Mouse (Mus musculus): ENCODE measurements around the gene Dnaaf3.
"Not testable (repeated sequence)": the region's sequence is repeated elsewhere in the genome, so short reads cannot be mapped to it uniquely, and the experiment has no call there.

Gene Dnaaf3

DNA sequence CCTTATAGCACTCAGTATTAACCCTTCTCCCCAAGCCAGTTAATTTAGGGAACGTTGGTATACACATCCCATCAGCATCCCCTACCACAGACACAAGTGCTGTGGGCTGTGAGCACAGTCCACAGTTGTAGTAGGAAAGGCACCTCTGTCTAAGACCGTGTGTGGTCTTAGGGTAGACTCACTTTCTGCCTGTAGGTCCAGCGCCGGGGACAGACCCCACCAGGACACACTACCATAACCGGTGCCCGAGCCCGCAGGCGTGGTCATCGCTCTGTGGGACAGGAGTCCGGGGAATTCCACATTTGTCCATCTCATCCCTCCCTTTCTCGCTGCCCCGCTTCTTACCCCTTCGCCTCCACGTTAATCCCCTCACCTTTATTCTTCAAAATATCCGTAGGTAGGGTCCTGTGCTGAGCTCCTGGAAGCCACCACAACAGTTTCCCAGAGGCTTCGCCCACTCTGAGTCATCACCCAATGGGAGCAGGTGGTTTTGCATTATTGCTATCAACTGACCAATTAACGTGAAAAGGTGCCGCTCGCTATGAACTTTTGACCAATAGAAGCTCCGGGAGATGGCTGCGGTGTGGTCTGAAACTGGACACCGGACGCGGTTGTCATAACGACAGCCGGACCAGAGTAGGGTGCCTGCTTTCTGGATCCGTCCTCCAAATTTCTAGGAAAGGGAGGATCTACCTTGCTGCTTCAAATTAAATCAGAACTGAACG is at the start of gene Dnaaf3:
Dnaaf3 (minus strand) TSS at position 449 of the 725 bp plus-strand sequence.
- in situ Hi-C loops (cut with MboI; ENCODE audit: low sequenced_read_pairs), result no loop called here

DNA sequence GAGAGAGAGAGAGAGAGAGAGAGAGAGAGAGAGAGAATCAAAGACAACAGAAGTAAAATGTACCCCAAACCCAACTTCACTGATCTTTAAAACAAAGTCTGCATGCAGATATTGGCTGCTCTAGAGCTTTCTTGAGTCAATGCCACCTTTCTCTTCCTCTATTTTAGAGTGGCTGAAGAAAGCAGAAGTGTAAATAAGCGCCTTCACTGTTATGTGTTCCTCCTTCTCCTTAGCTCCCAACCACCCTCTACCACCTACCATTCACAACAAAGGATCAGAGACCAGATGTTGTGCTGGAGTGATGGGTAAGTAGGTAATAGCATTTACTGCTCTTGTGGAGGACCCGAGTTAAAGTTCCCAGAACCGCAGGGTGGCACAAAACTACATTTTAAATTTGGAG is 49.2 kb upstream of the Dnaaf3 start:
- in situ Hi-C loops (cut with MboI; ENCODE audit: low sequenced_read_pairs), result not testable (repeated sequence)

DNA sequence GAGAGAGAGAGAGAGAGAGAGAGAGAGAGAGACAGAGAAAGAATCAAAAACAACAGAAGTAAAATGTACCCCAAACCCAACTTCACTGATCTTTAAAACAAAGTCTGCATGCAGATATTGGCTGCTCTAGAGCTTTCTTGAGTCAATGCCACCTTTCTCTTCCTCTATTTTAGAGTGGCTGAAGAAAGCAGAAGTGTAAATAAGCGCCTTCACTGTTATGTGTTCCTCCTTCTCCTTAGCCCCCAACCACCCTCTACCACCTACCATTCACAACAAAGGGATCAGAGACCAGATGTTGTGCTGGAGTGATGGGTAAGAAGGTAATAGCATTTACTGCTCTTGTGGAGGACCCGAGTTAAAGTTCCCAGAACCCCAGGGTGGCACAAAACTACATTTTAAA is 40.1 kb upstream of the Dnaaf3 start:
- in situ Hi-C loops (cut with MboI; ENCODE audit: low sequenced_read_pairs), result not testable (repeated sequence)

DNA sequence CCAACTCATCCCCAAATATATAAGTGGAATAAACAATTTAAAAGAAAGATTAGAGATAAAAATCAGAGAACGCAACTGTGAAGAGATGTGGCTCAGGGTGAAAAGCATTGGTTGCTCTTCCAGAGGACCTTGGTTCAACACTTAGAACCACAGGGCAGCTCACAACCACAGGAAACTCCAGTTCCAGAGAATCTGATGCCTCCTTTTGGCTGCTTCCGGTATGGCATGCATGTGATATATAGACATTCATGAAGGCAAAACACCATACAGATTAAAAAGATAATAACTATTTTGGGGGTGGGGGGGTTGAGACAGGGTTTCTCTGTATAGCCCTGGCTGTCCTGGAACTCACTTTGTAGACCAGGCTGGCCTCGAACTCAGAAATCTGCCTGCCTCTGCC is 30.4 kb upstream of the Dnaaf3 start:
- in situ Hi-C loops (cut with MboI; ENCODE audit: low sequenced_read_pairs), result no loop called here

DNA sequence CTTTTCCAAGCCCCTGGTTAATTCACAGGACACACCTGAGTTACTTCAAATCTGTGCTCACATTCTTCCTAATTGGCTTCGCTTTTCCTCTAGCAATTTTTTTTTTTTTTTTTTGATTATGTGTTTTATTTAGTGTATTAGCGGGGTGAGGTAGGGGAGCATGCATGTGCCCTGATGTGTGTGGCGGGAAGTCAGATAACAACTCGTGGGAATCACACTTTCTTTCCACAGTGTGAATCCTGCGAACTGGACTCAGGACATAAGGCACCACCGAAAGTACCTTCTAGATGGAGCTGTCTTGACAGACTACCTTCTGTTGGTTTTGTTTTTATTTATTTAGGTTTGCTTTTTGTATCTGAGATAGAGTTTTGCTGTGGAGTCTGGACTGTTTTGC is 24.9 kb upstream of the Dnaaf3 start:
- in situ Hi-C loops (cut with MboI; ENCODE audit: low sequenced_read_pairs), result no loop called here

DNA sequence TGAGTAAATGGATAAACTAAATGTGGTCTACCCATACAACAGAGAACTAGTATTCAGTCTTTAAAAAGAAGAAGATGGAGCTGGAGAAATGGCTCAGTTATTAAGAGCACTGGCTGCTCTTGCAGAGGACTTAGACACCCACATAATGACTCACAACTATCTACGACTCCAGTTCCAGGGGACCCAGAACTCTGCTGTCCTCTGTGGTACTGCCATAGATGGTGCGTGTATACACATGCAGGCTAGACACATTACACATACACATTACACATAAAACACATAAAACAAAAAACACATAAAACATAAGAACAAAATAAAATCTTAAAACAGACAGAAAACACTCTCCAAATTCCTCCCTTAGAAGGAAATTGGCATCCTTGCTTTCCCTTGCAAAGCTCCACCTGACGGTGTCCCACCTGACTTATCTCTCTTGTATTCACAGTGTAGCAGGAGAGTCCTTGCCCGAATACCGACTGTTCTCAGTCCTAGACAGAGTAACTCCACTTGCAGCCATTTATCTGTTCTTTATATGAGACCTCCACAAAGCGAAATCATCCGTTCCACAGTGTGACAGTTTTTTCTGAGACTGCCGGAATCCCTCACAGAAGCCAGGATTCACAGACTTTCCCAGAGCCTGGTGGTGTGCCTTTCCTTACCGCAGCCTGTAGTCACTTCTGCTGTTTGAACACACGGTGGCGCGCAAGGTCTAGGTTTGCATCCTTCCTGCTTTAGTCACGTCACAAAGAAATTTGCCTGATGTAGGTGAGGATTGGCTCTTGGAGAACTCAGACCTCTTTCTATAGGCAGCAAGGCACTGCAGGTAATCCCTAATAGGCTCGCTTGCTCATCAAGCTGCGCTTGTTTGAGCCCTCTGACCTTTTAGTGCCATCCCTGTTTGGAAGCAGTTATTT is 24.3 kb upstream of the Dnaaf3 start:
- in situ Hi-C loops (cut with MboI; ENCODE audit: low sequenced_read_pairs), result no loop called here

DNA sequence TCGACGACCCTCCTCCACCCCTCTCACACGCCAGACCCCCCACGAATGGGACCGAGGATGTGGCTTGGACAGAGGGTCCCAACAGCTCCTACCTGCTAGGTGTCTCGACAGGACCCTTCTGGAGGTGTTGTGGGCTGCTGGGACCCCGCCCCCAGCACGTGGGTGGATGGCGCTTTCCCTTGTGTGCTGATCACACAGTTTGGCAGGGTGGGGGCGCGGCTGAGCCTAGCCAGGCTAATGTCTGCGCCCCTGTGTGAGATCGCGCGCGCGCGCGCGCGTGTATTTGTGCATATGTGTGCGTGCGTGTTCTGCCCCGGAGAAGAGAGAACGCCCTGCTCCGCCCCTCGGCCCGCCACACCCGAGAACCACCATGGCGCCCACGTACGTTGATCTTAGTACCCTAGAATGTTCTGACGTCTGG is 15.0 kb upstream of the Dnaaf3 start, which contains the start of gene Syt5:
Syt5 (minus strand) TSS at position 321 of the 421 bp plus-strand sequence.
- in situ Hi-C loops (cut with MboI; ENCODE audit: low sequenced_read_pairs), result no loop called here

DNA sequence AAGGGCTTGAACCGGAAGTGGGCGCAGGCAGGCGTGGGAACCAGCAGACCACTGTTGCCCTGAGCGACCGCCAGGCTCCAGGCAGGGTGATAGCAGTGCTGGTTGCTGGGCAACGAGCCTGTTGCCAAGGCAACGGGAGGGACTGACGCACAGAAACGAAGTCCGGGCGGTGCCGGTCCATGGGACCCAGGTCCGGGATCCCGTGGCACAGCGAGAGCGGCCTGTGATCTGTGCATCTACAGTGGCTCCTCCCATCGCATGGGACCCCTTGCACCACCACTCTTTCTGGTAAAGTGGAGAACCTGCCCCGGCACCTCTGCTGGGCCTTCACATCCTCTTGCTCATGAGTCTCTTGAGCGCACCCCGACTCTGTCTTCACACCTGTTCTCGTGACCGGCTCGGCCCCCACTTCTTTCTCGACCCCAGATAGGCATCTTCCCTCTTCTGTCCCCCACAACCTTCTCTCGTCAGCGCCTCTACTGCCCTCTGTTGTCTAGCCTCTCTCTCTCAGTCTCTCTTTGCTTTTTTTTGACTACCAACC is 14.4 kb upstream of the Dnaaf3 start:
- in situ Hi-C loops (cut with MboI; ENCODE audit: low sequenced_read_pairs), result no loop called here

DNA sequence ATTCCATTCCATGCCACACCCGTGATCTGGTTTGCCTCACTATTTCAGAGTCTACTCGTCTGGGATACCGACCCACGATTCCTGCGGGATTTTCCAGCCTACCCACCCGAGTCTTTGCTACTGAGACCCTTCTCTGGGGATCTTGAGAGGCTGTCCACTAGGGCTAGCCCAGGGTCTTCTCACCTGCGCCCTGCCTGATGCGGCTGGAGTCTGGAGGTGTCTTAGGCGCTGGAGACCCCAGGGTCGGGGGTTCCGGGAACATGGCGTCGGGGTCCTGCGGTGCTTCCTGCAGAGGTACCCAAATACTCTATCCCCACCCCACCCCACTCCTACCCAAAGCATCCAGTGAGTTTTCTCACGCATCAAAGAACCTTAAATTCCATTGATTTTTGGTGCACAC is 13.8 kb upstream of the Dnaaf3 start:
- in situ Hi-C loops (cut with MboI; ENCODE audit: low sequenced_read_pairs), result no loop called here

DNA sequence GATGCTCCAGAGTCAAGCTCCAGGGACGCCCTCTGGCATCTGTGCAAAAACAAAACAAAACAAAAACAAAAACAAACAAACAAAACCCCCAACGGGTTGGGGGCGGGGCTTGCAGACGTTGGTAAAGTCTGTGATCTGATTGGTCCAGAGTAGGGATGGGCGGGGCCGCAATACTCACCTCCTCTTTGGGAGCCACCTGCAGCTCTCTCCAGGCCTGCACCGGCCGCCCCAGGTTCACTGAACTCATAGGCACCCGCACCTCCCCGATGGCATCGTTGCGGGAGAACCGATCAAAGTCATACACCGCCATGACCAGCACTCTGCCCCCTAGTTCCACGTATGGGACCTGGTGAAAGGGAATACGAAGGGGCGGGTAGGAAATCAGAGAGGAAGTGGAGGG is 9.8 kb upstream of the Dnaaf3 start:
- in situ Hi-C loops (cut with MboI; ENCODE audit: low sequenced_read_pairs), result no loop called here

DNA sequence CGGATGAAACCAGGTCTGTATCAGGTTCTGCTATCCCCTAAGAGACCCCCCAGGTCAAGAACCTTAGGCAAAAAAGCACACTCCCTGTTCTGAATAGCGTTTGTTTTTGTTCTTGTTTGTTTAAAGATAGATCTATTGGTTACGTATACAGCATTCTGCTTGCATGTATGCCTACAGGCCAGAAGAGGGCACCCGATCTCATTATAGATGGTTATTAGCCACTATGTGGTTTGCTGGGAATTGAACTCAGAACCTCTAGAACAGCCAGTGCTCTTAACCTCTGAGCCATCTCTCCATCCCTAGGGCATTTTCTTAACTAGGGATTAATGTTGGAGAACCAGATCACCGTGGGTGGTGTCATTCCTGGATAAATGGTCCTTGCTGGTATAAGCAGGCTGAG is 9.1 kb upstream of the Dnaaf3 start:
- in situ Hi-C loops (cut with MboI; ENCODE audit: low sequenced_read_pairs), result no loop called here

DNA sequence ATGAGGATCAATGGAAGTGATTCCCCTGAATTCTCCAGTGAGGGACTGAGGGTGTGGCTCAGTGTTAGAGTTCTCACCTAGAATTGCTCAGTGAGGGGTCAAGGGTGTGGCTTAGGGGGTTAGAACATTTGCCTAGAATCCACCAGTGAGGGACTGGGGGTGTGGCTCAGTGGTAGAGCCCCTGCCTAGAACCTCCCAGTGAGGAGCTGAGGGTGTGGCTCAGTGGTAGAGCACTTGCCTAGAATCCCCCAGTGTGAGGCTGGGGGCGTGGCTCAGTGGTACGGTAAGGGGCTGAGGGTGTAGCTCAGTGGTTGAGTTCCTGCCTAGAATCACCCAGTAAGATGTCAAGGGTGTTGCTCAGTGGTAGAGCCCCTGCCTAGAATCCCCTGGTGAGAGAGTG is 6.8 kb upstream of the Dnaaf3 start:
- in situ Hi-C loops (cut with MboI; ENCODE audit: low sequenced_read_pairs), result no loop called here

DNA sequence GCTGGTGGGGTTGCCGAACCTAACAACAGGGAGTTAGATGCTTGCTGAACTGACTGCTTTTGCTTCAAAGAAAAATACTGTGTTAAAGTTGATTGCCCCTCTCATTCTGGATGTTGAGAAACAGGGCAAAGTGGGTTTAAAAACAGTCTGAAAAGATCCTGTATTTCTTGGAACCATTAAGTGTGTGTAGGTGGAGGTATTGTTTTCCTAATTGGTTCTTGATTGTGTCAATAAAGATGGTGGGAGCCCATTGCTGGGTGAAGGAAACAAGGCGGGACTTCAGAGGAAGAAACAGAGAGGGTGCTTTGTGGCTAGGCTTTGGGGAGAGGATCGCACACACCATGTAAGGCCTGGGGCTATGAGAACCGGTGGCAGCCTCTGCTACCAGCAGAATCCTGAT is 4.9 kb upstream of the Dnaaf3 start:
- in situ Hi-C loops (cut with MboI; ENCODE audit: low sequenced_read_pairs), result no loop called here

DNA sequence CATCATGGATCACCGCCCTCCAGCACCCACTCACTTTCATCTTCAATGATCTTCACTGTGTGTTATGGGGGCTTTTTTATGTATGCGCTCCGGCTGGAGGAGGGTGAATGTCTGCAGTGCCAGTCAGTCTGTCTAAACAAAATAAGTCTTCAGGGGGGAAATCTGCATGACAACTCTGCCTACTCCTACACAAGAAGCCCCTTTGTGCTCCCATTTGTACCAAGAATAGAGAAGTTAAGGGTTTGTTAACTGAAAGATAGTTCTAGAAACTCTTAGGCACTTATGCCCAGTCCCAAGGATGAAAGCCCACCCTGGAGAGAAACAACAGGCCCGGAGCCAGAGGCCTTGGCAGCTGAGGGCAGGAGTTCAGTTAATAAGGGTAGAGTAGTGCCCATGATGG is 4.1 kb upstream of the Dnaaf3 start:
- in situ Hi-C loops (cut with MboI; ENCODE audit: low sequenced_read_pairs), result no loop called here

DNA sequence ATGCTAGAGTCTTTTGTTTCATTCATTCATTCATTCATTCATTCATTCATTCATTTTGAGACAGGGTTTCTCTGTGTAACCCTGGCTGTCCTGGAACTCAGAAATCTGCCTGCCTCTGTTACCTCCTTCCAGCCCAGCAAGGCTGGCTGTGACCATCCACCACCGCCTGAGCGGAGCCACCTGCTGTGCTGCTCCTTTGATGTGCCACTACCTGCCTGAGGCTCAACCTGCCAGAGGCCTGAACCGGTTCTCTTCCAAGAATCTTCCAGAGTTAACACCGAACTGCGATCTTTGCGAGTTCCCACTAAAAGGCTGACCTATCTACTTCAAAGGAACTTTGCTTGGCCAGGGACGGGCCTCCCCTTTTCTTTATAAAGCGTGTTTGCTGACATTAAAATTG is 2.1 kb downstream of the Dnaaf3 start:
- in situ Hi-C loops (cut with MboI; ENCODE audit: low sequenced_read_pairs), result not testable (repeated sequence)

DNA sequence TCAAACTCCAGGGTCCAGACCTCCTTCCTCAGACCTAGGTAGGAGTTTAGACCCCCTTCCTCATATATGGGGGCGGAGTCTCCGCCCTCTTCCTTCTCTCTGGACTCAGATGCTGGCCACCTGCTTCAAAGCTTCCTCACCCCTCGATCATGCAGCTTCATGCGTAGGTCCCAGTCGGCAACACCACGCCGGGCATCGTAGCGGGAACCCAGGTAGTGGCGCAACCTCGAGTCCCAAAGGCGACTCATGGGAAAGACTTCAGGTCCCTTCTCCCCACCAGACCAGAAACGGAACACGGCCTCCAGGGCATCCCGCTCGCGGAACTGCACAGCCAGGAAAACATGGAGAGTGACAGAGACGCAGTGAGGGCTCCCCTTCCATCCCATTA is 5.0 kb downstream of the Dnaaf3 start:
- in situ Hi-C loops (cut with MboI; ENCODE audit: low sequenced_read_pairs), result no loop called here

DNA sequence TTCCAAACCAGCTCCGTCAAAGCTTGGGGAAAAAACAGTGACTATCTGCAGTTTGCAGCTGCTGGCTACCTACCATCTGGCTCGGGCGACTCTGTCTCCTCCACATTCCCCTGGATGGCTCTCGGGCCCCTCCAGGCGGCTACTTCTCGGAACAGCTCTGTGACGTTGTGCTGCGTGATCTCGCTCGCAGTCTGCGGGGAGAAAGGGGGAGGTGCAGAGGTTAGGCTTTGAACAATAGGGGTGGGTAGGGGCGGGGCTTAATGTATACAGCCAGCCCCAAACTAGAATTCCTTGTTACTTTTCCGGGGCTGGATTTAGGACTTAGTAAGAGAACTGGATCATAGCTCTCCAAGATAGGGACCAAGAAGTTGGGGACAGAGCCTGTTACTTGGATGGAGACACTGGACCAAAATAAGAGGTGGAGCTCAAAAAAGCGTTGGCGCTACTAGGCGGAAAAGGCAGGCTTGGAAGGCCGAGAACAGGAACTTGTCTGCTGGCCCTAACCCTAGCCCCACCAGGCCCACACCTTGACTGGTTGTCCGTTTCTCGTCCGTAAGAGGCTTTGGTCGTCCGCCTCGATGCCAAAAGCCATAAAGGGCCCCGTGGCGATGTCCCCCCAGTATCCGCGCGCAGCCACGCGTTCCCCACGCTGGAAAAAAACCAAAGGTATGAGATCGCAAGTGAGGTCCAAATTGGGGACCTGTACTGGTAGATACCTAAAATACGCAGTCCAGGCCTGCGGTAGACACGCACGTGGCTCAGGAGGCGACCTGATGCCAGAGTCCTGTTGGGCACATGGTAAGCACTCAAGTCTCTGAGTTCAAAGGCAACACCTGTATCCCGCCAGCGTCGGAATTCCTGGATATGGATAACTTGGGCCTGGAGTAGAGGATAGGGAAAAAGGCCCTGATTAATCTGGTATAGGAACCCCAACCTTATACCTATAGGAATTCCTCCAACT is 5.6 kb downstream of the Dnaaf3 start:
- in situ Hi-C loops (cut with MboI; ENCODE audit: low sequenced_read_pairs), result no loop called here

DNA sequence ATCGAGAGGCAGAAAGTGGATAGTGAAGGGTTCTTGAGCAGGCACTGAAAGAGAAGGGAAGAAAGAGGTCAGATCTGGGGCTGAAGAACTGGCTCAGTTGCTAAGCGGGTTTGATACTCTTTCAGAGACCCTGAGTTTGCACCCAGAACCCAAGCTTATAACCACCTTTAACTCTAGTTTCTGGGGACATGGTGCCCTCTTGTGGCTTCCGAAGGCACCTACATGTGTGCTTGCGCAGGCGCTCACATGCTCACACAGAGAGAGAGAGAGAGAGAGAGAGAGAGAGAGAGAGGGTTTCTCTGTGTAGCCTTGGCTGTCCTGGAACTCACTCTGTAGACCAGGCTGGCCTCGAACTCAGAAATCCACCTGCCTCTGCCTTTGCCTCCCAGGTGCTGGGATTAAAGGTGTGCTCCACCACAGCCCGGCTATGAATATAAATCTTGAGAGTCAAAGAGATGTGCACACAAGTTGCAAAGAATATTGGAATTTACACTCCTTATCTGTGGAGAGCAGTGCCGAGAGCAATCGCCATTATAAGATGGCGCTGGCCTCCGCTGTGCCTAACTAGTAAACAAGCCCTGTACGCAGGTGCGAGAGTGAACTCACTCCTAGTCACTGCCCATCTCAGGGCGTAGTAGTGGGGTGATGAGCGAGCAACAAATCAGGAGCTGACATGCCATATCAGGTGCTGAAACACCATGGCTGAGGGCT is 7.9 kb downstream of the Dnaaf3 start, which contains the start of gene Tnni3:
Tnni3 (minus strand) TSS at position 18 of the 711 bp plus-strand sequence.
- in situ Hi-C loops (cut with MboI; ENCODE audit: low sequenced_read_pairs), result not testable (repeated sequence)

DNA sequence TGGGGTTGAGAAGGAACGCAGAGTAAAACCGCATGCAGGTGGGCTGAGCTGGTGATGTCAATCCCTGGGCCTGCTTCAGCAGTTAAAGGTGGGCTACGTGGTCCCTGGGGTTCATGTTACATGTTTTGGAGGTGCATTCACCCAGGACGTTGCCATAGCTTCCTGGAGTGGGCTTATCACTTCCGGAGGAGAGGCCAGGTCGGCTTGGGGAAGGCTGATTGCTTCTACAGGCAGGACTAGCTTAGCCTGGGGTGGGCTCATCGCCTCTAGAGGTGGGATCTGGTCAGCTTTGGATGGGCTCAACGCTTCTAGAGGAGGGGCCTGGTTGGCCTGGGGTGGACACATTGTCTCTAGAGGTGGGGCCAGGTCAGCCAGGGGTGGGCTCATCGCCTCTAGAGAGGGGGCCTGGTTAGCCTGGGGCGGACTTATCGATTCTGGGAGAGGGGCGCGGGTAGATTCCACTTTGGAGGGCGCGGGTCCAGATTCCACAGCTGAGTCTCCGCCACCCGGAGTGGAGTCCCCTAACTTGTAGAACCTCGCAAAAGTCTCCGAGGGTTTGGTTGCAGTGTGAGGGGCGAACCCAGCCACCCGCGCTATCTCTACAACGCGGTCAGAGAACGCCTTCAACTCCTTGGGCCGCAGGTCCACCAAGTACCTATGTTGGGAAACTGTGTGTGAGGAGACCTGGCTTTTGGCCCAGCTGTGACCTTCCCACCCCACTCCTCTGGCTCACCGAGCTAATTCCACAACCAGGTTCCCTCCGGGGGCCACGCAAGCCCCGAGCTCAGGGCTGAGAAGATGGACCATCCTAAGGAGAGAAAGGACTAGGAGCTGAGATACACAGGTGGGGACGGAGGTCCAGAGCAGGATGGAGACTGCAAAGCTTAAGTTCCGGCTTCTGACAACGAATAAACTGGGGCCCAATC is 8.8 kb downstream of the Dnaaf3 start:
- in situ Hi-C loops (cut with MboI; ENCODE audit: low sequenced_read_pairs), result no loop called here
